Mouse (Mus musculus) forebrain, embryonic 14.5 days (tissue): Measurements from ENCODE around the gene Trnp1. TPM values are rescaled to one million over a fixed set of nuclear protein-coding genes. Genes with fewer than 3 reads are reported as not detected.

ENCODE experiments used
- ATAC-seq: fragments of 200-750 bp; cut with Nextera tagmentation; 2 replicates; pipeline ENCODE4 v1.8.0; 2017; ENCODE audit warnings: mild to moderate bottlenecking, moderate library complexity
- DNase-seq: peaks from one replicate; pipeline ENCODE4 v3.0.0-alpha.2; 2015; ENCODE audit warnings: low spot score
- H3K27ac ChIP-seq: fragments of 300-500 bp; sonication (generic); 2 replicates; pipeline ENCODE4 v1.5.1; 2014; ENCODE audit warnings: low read depth, mild to moderate bottlenecking, control low read depth, low read length, moderate library complexity
- H3K27me3 ChIP-seq: fragments of 300-500 bp; sonication (generic); replicated peaks from 2 replicates; pipeline ENCODE4 v1.6.1; 2014; ENCODE audit warnings: low read length, control low read depth, mixed read lengths; ENCODE audit not compliant: control insufficient read depth, insufficient read depth
- H3K36me3 ChIP-seq: fragments of 300-500 bp; sonication (generic); 2 replicates; pipeline ENCODE4 v1.6.1; 2014; ENCODE audit warnings: low read length, control low read depth; ENCODE audit not compliant: control insufficient read depth, insufficient read depth
- H3K4me1 ChIP-seq: fragments of 300-500 bp; sonication (generic); 2 replicates; pipeline ENCODE4 v1.6.1; 2014; ENCODE audit warnings: antibody characterized with exemption, low read length, control low read depth; ENCODE audit not compliant: control insufficient read depth, insufficient read depth
- H3K4me2 ChIP-seq: fragments of 300-500 bp; sonication (generic); 2 replicates; pipeline ENCODE4 v1.6.1; 2014; ENCODE audit warnings: mild to moderate bottlenecking, control low read depth, low read length
- H3K4me3 ChIP-seq: fragments of 300-500 bp; sonication (generic); 2 replicates; pipeline ENCODE4 v1.5.1; 2014; ENCODE audit warnings: low read depth, low read length, control low read depth
- H3K9ac ChIP-seq: fragments of 300-500 bp; sonication (generic); 2 replicates; pipeline ENCODE4 v1.6.1; 2014; ENCODE audit warnings: mild to moderate bottlenecking, low read length, control low read depth, moderate library complexity
- H3K9me3 ChIP-seq: fragments of 300-500 bp; sonication (generic); replicated peaks from 2 replicates; pipeline ENCODE4 v1.6.1; 2016; ENCODE audit warnings: low read length, control low read depth, mixed read lengths; ENCODE audit not compliant: control insufficient read depth
- WGBS: fragments of 180-500 bp; shearing (Covaris S2); extraction: QIAGEN DNeasy Blood & Tissue Kit; methylation state at CpG from one replicate; pipeline ENCODE4 v1.1.7; 2014; 5-methylcytosine and 5-hydroxymethylcytosine counted together
- polyA plus RNA-seq: library from polyadenylated mRNA; unstranded; fragments of >200 nt; fragmentation: Nextera tagmentation; extraction: Ambion mirVana; gene quantifications from 2 replicates; pipeline ENCODE4 v1.2.1, GENCODE M21; 2014

Trnp1 gene
- polyA plus RNA-seq, 1 experiment from 2014 or later = 6.2 TPM

DNA sequence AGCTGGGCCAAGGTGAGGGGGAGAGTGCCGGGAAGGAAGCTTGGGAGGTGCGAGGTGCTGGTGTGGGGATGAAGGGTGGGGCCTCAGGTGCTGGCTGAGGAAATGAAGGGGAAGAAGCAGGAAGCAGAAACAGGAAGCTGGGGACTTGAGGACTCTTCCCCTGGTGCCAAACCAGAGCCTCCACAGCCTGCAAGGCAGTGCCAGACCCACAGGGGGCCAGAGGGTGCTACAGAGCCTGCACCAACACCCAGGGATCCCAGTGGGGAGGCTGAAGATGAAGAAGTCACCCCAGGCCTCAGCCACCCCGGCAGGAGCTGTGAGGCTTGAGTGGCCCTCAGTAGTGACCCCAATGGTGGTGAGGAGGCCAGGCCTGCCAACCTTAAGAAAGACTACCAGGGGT, 40.3 kb downstream of the Trnp1 start:
- Histone ChIP-seq H3K9ac (no peak overlapping the region), H3K4me2 (no peak overlapping the region), H3K27me3 (no peaks in the 10 kb centered on the region), H3K4me1 (no peaks in the 10 kb centered on the region), H3K9me3 (no peaks in the 10 kb centered on the region), H3K36me3 (no peaks in the 10 kb centered on the region), H3K27ac (no peak overlapping the region), H3K4me3 (no peak overlapping the region)
- WGBS = 85% methylated on average over 3 of the region's 3 CpGs
- no peak for DNase-seq
- ATAC-seq = no peak

DNA sequence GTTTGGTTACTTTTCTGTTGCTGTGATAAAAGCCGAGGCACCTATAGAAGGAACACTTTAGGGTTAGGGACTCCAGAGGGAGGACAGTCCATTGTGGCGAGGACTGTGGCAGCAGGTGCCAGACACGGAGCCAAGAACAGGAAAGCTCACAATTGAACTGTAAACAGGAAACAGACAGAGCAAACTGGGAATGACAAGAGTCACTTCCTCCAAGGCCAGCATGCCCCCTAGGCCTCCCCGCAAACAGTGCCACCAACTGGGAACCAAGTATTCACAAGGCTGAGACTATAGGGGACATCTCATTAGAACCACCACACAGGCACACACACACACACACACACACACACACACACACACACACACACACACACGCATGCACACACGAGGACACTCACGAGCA, 45.9 kb downstream of the Trnp1 start:
- no peak overlapping the region for H3K4me3 ChIP-seq
- ATAC-seq (no peak), DNase-seq (no peak)
- H3K27me3 ChIP-seq = no peaks in the 10 kb centered on the region
- no peaks in the 10 kb centered on the region for H3K36me3 ChIP-seq
- no peak overlapping the region for H3K4me2 ChIP-seq
- 70% methylated on average over 6 of the region's 7 CpGs for WGBS
- H3K4me1 ChIP-seq = no peaks in the 10 kb centered on the region
- no peak overlapping the region for H3K27ac ChIP-seq
- H3K9ac ChIP-seq = no peak overlapping the region
- no peaks in the 10 kb centered on the region for H3K9me3 ChIP-seq

GRCm38 (mm10) chr4:133451536-133451935, 46.8 kb downstream of the Trnp1 start:
- no peak overlapping the region for H3K4me3 ChIP-seq
- H3K27me3 ChIP-seq = no peaks in the 10 kb centered on the region
- no peaks in the 10 kb centered on the region for H3K9me3 ChIP-seq
- ATAC-seq (no peak), DNase-seq (peak; percentile 86)
- H3K9ac ChIP-seq = no peak overlapping the region
- 11% methylated on average over 10 of the region's 10 CpGs for WGBS
- H3K27ac ChIP-seq = no peak overlapping the region
- H3K4me2 ChIP-seq = no peak overlapping the region
- H3K4me1 ChIP-seq = no peaks in the 10 kb centered on the region
- H3K36me3 ChIP-seq = no peaks in the 10 kb centered on the region

- 18% methylated on average over 13 of the region's 13 CpGs for WGBS
Measured at GRCm38 (mm10) chr4:133449726-133450125, 48.6 kb downstream of the Trnp1 start.

GRCm38 (mm10) chr4:133448708-133449388, 49.5 kb downstream of the Trnp1 start:
- no peak overlapping the region for H3K9ac ChIP-seq
- no peaks in the 10 kb centered on the region for H3K4me1 ChIP-seq

More at GRCm38 (mm10) chr4:133449726-133450125, 48.6 kb downstream of the Trnp1 start:
- H3K36me3 ChIP-seq = no peaks in the 10 kb centered on the region
- H3K27me3 ChIP-seq = no peaks in the 10 kb centered on the region
- H3K9me3 ChIP-seq = no peaks in the 10 kb centered on the region
- H3K4me2 ChIP-seq = no peak overlapping the region
- no peak overlapping the region for H3K9ac ChIP-seq
- ATAC-seq (no peak), DNase-seq (peak; percentile 55)
- H3K4me1 ChIP-seq = no peaks in the 10 kb centered on the region
- H3K4me3 ChIP-seq = no peak overlapping the region
- no peak overlapping the region for H3K27ac ChIP-seq

GRCm38 (mm10) chr4:133447967-133448366, 50.4 kb downstream of the Trnp1 start:
- no peaks in the 10 kb centered on the region for H3K36me3 ChIP-seq
- H3K27me3 ChIP-seq = no peaks in the 10 kb centered on the region
- no peak overlapping the region for H3K4me2 ChIP-seq
- H3K4me3 ChIP-seq = no peak overlapping the region
- 80% methylated on average over 11 of the region's 11 CpGs for WGBS
- H3K9ac ChIP-seq = no peak overlapping the region
- H3K27ac ChIP-seq = no peak overlapping the region
- H3K4me1 ChIP-seq = peaks cover 2% of the 10 kb centered on the region; the same call in 1 of the 2 replicates
- ATAC-seq (no peak), DNase-seq (no peak)
- H3K9me3 ChIP-seq = no peaks in the 10 kb centered on the region

More at GRCm38 (mm10) chr4:133448708-133449388, 49.5 kb downstream of the Trnp1 start:
- no peak overlapping the region for H3K4me3 ChIP-seq
- no peaks in the 10 kb centered on the region for H3K9me3 ChIP-seq
- WGBS = 67% methylated on average over 8 of the region's 8 CpGs
- H3K36me3 ChIP-seq = no peaks in the 10 kb centered on the region
- ATAC-seq (no peak), DNase-seq (no peak)
- H3K27ac ChIP-seq = no peak overlapping the region
- no peak overlapping the region for H3K4me2 ChIP-seq
- H3K27me3 ChIP-seq = no peaks in the 10 kb centered on the region

DNA sequence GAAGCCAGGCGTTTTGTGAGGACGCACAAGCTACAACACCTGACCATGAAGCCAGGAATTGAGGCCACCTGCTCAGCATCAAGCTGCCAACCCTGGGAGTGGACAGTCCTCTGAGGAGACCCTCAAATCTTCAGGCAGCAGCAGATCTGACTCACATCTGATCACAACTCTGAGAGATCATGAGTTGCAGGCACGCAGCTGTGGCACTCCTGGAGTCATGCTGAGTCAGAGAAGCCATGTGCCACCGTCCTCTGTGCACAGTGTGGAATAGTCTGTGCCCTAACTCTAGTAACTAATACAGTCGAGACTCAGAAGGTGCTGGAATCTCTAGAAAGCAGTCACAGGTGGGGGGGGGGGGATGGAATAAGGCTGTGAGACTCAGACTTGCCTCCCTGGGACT, 51.0 kb downstream of the Trnp1 start:
- Histone ChIP-seq H3K36me3 (no peaks in the 10 kb centered on the region), H3K4me3 (no peak overlapping the region), H3K4me2 (no peak overlapping the region), H3K27ac (no peak overlapping the region), H3K9me3 (no peaks in the 10 kb centered on the region), H3K27me3 (no peaks in the 10 kb centered on the region), H3K9ac (no peak overlapping the region), H3K4me1 (peaks cover 2% of the 10 kb centered on the region; the same call in 1 of the 2 replicates)
- 60% methylated on average over 5 of the region's 5 CpGs for WGBS
- DNase-seq = no peak
- ATAC-seq = no peak

DNA sequence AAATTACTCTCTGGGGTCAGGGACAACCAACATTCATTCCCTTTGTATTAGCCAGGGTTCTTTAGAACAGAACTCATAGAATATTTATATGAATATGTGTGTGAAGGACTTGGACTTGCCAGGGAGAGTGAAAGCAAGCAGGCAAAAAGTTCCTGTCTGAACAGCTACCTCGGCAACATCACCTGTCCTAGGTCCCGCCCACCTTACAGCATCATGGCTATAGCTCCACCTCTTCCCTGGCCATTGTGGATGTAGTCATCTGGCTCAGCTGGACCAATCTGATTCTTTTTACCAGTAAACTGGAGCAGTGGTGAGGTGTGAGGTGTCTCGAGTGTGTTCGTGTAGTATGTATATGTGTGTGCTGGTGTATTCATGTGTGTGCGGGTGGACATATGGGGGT, 52.6 kb downstream of the Trnp1 start:
- 91% methylated on average over 5 of the region's 5 CpGs for WGBS

DNA sequence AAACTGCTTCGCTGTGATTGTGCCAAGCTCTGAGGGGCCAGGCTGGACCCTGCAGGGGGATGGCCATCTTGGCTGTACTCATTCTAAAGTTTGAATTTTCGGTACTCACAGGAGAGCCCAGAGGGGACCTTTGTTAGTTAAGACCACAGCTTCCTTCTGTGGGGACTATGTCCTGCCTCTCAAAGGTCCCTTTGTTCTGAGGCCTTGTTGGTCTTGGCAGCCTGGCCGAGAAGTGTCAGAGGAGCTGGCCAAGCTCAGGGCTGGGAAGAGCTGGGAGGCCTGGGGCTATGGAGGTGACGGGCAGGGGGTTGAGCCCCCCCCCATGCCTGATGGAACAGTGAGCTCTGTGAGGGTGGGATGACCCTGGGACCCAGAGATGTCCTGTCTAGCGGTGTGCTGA, 55.3 kb downstream of the Trnp1 start:
- peak overlapping the region; percentile 17; the same call in 1 of the 2 replicates for H3K27ac ChIP-seq
- H3K27me3 ChIP-seq = no peaks in the 10 kb centered on the region
- DNase-seq (peak; percentile 25), ATAC-seq (no peak)
- H3K4me2 ChIP-seq = no peak overlapping the region
- H3K4me1 ChIP-seq = peaks cover 12% of the 10 kb centered on the region
- no peaks in the 10 kb centered on the region for H3K36me3 ChIP-seq
- H3K9me3 ChIP-seq = no peaks in the 10 kb centered on the region
- no peak overlapping the region for H3K9ac ChIP-seq
- H3K4me3 ChIP-seq = no peak overlapping the region
- WGBS = 29% methylated on average over 5 of the region's 5 CpGs

More for the DNA sequence above, 52.6 kb downstream of the Trnp1 start:
- Histone ChIP-seq H3K4me2 (no peak overlapping the region), H3K27me3 (no peaks in the 10 kb centered on the region), H3K4me3 (no peak overlapping the region), H3K36me3 (no peaks in the 10 kb centered on the region), H3K9me3 (no peaks in the 10 kb centered on the region), H3K4me1 (peaks cover 2% of the 10 kb centered on the region; the same call in 1 of the 2 replicates), H3K27ac (no peak overlapping the region), H3K9ac (no peak overlapping the region)
- ATAC-seq = no peak
- DNase-seq = no peak
